Mouse (Mus musculus) myocyte (in vitro differentiated cells): ENCODE data around the gene Dnajc5g. TPM values are rescaled to one million over a fixed set of nuclear protein-coding genes. Genes with fewer than 3 reads are reported as not detected.

Source experiments
- H3K27me3 ChIP-seq: one replicate; pipeline ENCODE4 v1.6.1; 2011; ENCODE audit not compliant: control insufficient read depth, insufficient read depth, insufficient read length
- H3K36me3 ChIP-seq: one replicate; pipeline ENCODE4 v1.6.1; 2011; ENCODE audit not compliant: control insufficient read depth, insufficient read depth
- H3K4me2 ChIP-seq: one replicate; pipeline ENCODE4 v1.6.1; 2011; ENCODE audit warnings: low read depth, control low read depth
- H3K4me3 ChIP-seq: one replicate; pipeline ENCODE4 v1.5.1; 2011; ENCODE audit warnings: mild to moderate bottlenecking, control low read depth, moderate library complexity
- H3K79me2 ChIP-seq: one replicate; pipeline ENCODE4 v1.6.1; 2011; ENCODE audit not compliant: control insufficient read depth, insufficient read depth
- H3ac ChIP-seq: one replicate; pipeline ENCODE4 v1.6.1; 2011; ENCODE audit not compliant: control insufficient read depth, insufficient read length
- CEBPB ChIP-seq: IDR thresholded peaks from 2 replicates; pipeline ENCODE4 v1.6.1; 2011; ENCODE audit warnings: mild to moderate bottlenecking, moderate library complexity; ENCODE audit not compliant: poor library complexity, insufficient read depth, severe bottlenecking
- E2F4 ChIP-seq: IDR thresholded peaks from one replicate; pipeline ENCODE4 v1.6.1; 2011; ENCODE audit warnings: mild to moderate bottlenecking, control low read depth, moderate library complexity; ENCODE audit not compliant: insufficient read depth
- MAX ChIP-seq: IDR thresholded peaks from one replicate; pipeline ENCODE4 v1.6.1; 2011; ENCODE audit warnings: low read depth, mild to moderate bottlenecking, control low read depth
- MYOD1 ChIP-seq, 3 experiments: IDR thresholded peaks; one replicate each; pipeline ENCODE4 v1.6.1; 2011; ENCODE audit warnings: control low read depth in 2 of 3, low read depth in 2 of 3, mild to moderate bottlenecking in 2 of 3, moderate library complexity in 1 of 3; ENCODE audit not compliant: insufficient read length in 2 of 3, control insufficient read depth in 1 of 3
- MYOG ChIP-seq, 3 experiments: IDR thresholded peaks; one replicate each; pipeline ENCODE4 v1.6.1; 2011; ENCODE audit warnings: control low read depth in 2 of 3, low read depth in 2 of 3, mild to moderate bottlenecking in 2 of 3; ENCODE audit not compliant: insufficient read length in 2 of 3, control insufficient read depth in 1 of 3, insufficient read depth in 1 of 3
- POLR2A ChIP-seq: IDR thresholded peaks from one replicate; pipeline ENCODE4 v1.6.1; 2011; ENCODE audit warnings: low read depth, mild to moderate bottlenecking, control low read depth, moderate library complexity; ENCODE audit not compliant: insufficient read length
- POLR2AphosphoS2 ChIP-seq: IDR thresholded peaks from one replicate; pipeline ENCODE4 v1.6.1; 2011; ENCODE audit warnings: low read depth, control low read depth; ENCODE audit not compliant: insufficient read length
- REST ChIP-seq: IDR thresholded peaks from one replicate; pipeline ENCODE4 v1.6.1; 2011; ENCODE audit warnings: mild to moderate bottlenecking, control low read depth, moderate library complexity; ENCODE audit not compliant: insufficient read depth, insufficient read length
- SRF ChIP-seq: IDR thresholded peaks from one replicate; pipeline ENCODE4 v1.6.1; 2011; ENCODE audit warnings: low read depth; ENCODE audit not compliant: control insufficient read depth, insufficient read length
- TCF12 ChIP-seq: IDR thresholded peaks from one replicate; pipeline ENCODE4 v1.6.1; 2011; ENCODE audit warnings: mild to moderate bottlenecking, control low read depth; ENCODE audit not compliant: poor library complexity, insufficient read depth, severe bottlenecking
- TCF3 ChIP-seq: IDR thresholded peaks from one replicate; pipeline ENCODE4 v1.6.1; 2011; ENCODE audit warnings: low read depth, control low read depth; ENCODE audit not compliant: insufficient read length
- USF1 ChIP-seq: IDR thresholded peaks from one replicate; pipeline ENCODE4 v1.6.1; 2011; ENCODE audit warnings: low read depth, mild to moderate bottlenecking, control low read depth, moderate library complexity
- polyA plus RNA-seq: library from polyadenylated mRNA; unstranded; fragments of >200 nt; fragmentation: generic; extraction: Trizol; gene quantifications from one replicate; pipeline ENCODE4 v1.2.1, GENCODE M21; 2012; ENCODE audit warnings: missing spikeins

Dnajc5g gene
- polyA plus RNA-seq, 1 experiment = not detected

DNA sequence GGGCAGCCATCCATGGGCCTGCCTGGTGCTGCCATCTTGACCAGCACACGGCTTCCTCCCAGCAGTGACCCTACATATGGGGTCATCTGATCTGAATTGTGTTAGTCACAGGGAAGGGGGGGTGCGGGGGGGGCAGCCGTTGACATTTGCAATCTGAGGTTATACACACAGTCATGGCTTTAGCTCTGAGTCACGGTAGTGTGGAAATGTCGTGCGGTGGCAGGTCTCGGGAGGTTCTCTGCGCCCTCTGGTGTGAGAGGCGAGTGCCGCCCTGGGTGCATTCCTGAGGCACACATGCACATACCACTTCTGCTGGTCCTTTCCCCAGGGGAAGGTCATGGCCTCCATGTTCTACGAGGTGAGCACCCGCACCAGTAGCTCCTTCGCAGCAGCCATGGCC lies 29.7 kb upstream of the Dnajc5g start:
- Histone ChIP-seq H3K4me2 (no peak overlapping the region), H3K4me3 (no peak overlapping the region), H3K79me2 (no peaks in the 10 kb centered on the region), H3ac (no peak overlapping the region), H3K27me3 (no peaks in the 10 kb centered on the region), H3K36me3 (no peaks in the 10 kb centered on the region)
- TF ChIP-seq MYOG (IDR thresholded peaks at IDR 0.05; ENCODE audit: control insufficient read depth in 1 of 3, insufficient read depth in 1 of 3, insufficient read length in 2 of 3, low read depth in 2 of 3) (no peak), E2F4 (no peak), REST (no peak), TCF3 (no peak), CEBPB (no peak), SRF (no peak), POLR2AphosphoS2 (no peak), POLR2A (no peak), MYOD1 (IDR thresholded peaks at IDR 0.05; ENCODE audit: control insufficient read depth in 1 of 3, insufficient read length in 2 of 3, low read depth in 2 of 3) (no peak)

DNA sequence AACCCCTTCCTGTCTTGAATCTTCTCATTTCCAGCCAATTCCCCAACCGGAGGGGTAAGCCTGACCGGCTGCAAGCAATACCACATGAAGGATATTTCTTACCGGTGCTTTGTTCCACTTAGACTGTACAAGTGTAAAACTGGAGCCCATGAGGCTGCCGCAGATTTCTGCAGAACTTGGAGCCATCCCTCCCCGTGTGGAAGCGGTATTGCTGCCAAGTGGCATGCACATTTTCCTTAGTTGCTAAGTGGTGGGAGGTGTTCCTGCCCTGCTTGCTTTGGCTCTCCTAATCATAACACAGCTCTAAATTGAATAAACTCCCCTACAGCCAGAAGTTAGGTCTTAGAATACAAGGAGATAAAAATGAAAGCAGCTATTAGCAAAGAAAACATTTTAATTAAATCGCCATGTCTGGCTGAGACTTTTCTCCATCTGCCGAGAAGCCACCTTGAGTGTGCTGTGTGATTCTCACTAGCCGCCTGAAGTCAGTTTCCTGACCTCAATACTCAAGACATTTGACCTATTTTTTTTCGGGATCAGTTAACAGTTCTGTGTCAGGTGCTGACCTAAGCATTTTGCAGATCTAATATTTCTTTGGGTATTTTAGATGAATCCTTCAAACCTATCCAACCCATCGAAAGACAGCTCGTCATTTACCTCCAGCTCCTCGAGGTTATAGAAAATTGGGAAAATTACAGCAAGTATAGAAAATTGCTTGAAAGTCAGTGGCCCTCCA lies 25.9 kb upstream of the Dnajc5g start:
- no peak for TF ChIP-seq MAX
- no peak for TF ChIP-seq REST
- no peak for TF ChIP-seq TCF3
- TF ChIP-seq CEBPB = no peak
- no peak for TF ChIP-seq POLR2AphosphoS2
- no peak for TF ChIP-seq POLR2A
- TF ChIP-seq MYOG (IDR thresholded peaks at IDR 0.05; ENCODE audit: control insufficient read depth in 1 of 3, insufficient read depth in 1 of 3, insufficient read length in 2 of 3, low read depth in 2 of 3) = no peak
- TF ChIP-seq MYOD1 (IDR thresholded peaks at IDR 0.05; ENCODE audit: control insufficient read depth in 1 of 3, insufficient read length in 2 of 3, low read depth in 2 of 3) = no peak
- TF ChIP-seq TCF12 = no peak
- no peak for TF ChIP-seq E2F4
- TF ChIP-seq USF1 = no peak
- TF ChIP-seq SRF = no peak
- H3K36me3 ChIP-seq = no peaks in the 10 kb centered on the region
- H3K4me3 ChIP-seq = no peak overlapping the region
- H3K79me2 ChIP-seq = no peaks in the 10 kb centered on the region
- no peak overlapping the region for H3ac ChIP-seq
- no peaks in the 10 kb centered on the region for H3K27me3 ChIP-seq
- no peak overlapping the region for H3K4me2 ChIP-seq

GRCm38 (mm10) chr5:31080795-31081164 lies 25.3 kb upstream of the Dnajc5g start:
- Histone ChIP-seq H3K36me3 (no peaks in the 10 kb centered on the region), H3ac (no peak overlapping the region)
- no peak for TF ChIP-seq POLR2A
- TF ChIP-seq REST = no peak
- TF ChIP-seq POLR2AphosphoS2 = peak; percentile 10
- TF ChIP-seq MAX = no peak

GRCm38 (mm10) chr5:31081386-31081785 lies 24.7 kb upstream of the Dnajc5g start:
- Histone ChIP-seq H3K27me3 (no peaks in the 10 kb centered on the region), H3K4me3 (no peak overlapping the region), H3K36me3 (no peaks in the 10 kb centered on the region), H3K4me2 (no peak overlapping the region), H3ac (no peak overlapping the region), H3K79me2 (no peaks in the 10 kb centered on the region)
- no peak for TF ChIP-seq TCF3
- TF ChIP-seq MYOD1 (IDR thresholded peaks at IDR 0.05; ENCODE audit: control insufficient read depth in 1 of 3, insufficient read length in 2 of 3, low read depth in 2 of 3) = no peak
- no peak for TF ChIP-seq SRF
- no peak for TF ChIP-seq TCF12
- TF ChIP-seq E2F4 = no peak
- no peak for TF ChIP-seq MYOG (IDR thresholded peaks at IDR 0.05; ENCODE audit: control insufficient read depth in 1 of 3, insufficient read depth in 1 of 3, insufficient read length in 2 of 3, low read depth in 2 of 3)

More at GRCm38 (mm10) chr5:31080795-31081164, 25.3 kb upstream of the Dnajc5g start:
- no peaks in the 10 kb centered on the region for H3K27me3 ChIP-seq
- no peak overlapping the region for H3K4me2 ChIP-seq
- H3K79me2 ChIP-seq = no peaks in the 10 kb centered on the region
- no peak overlapping the region for H3K4me3 ChIP-seq

DNA sequence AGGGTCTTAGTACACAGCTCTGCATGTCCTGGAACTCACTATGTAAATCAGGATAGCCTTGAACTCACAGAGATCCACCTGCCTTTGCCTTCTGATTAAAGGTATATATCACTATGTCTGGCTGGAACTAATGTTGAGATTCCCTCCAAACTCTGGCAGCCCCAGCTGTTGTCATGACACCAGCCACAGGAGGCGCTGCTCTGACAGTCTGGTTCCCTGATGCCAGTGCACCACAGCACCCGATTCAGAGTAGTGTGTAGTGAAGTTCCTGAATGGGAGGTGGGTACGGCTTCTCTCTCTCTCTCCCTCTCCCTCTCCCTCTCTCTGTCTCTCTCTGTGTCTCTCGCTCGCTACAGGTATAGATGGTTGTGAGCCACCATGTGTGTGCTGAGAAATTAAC lies 23.7 kb upstream of the Dnajc5g start:
- no peak overlapping the region for H3ac ChIP-seq
- no peaks in the 10 kb centered on the region for H3K27me3 ChIP-seq
- no peaks in the 10 kb centered on the region for H3K79me2 ChIP-seq
- no peak overlapping the region for H3K4me2 ChIP-seq
- H3K36me3 ChIP-seq = no peaks in the 10 kb centered on the region
- H3K4me3 ChIP-seq = no peak overlapping the region
- TF ChIP-seq POLR2AphosphoS2 = no peak
- TF ChIP-seq SRF = no peak
